Comparison of ENCODE assay signal across 8 mouse cellular contexts in the genomic region with DNA sequence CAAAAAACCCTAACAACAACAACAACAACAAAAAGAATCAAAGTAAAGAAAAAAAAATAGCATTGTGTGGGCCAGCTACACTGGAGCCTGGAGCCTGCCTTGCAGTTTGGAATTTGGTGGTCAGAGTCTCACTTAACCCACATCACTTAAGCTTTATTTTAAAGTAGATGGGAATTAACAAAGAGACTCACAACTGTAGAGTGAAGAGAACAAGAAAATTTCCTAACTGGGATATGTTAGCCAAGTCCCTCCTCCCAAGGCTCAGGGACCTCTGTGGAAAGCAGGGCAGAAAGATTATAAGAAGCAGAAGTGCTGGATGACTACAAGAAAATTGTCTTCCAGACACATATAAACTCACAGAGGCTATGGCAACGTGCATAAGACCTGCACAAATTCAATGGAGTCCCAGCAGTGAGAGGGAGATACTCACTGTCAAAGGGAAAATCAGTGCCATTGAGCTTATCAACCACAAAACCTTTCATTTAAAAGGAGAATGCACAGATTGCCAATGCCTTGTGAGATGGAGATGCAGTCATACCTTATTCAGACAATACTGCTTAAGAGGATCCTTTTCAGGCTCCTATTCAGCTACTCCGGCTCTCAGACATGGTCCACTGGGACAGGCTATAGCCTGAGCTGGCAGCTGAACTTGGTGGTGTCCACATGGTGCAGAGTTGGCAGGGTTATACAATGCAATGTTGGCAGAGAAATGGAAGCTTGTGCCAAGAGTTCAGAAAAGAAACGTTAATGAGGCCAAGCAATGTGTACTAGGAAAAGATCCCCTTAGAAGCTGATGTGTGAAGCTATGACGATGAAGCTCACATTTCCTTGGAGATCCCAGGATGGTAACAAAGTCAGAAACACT.
A peak's percentile ranks its signal among the peaks of the same experiment; 100 is the strongest.
DNase-seq lines count a peak whose midpoint lies in the region; ATAC-seq and TF ChIP-seq lines count a peak whose summit lies in the region.
"Had no signal": no experiment of that assay in that cellular context is flagged by ENCODE, and none has a peak within 500 bp of the region (broad histone marks: within the 10 kb centered on the region; RNA-seq: fewer than 3 reads in every experiment).

No protein-coding gene starts in this region.

- DNase-seq in kidney, postnatal 36 days, result peak; percentile 1 to 18
- DNase-seq in kidney, postnatal 4 days, result no peak
- peak; percentile 14 for DNase-seq in adrenal gland, postnatal 25 days
- DNase-seq in cerebellum, adult 11 months, result peak; percentile 4
- peak; percentile 89 for DNase-seq in hindbrain, postnatal 0 days (ENCODE audit: low spot score)
- no peak for DNase-seq in embryo, embryonic 10.5 days (ENCODE audit: low spot score)

- no peaks in the 10 kb centered on the region for H3K9me3 ChIP-seq in hindbrain, postnatal 0 days (ENCODE audit: low read length)

- H3K27me3 ChIP-seq in hindbrain, postnatal 0 days (ENCODE audit: insufficient read depth, low read length), result no peaks in the 10 kb centered on the region

- no peaks in the 10 kb centered on the region for H3K4me1 ChIP-seq in hindbrain, postnatal 0 days (ENCODE audit: insufficient read depth, low read length)

- H3K36me3 ChIP-seq in hindbrain, postnatal 0 days (ENCODE audit: insufficient read depth, low read length), result no peaks in the 10 kb centered on the region

- ATAC-seq in hindbrain, postnatal 0 days, result peak; percentile 97
- ATAC-seq in granulocyte monocyte progenitor cell, adult 5-6 weeks (replicated peaks; ENCODE audit: poor library complexity, severe bottlenecking), result no peak
- ATAC-seq: intestine, postnatal 0 days had no signal

- H3K9ac ChIP-seq in hindbrain, postnatal 0 days (replicated peaks; ENCODE audit: low read length), result no peak overlapping the region

- no peak for TF ChIP-seq CTCF in hindbrain, postnatal 0 days (IDR thresholded peaks at IDR 0.05; ENCODE audit: low read depth)

- H3K27ac ChIP-seq in hindbrain, postnatal 0 days, result no peak overlapping the region

- H3K4me3 ChIP-seq in hindbrain, postnatal 0 days (ENCODE audit: low read length), result no peak overlapping the region

- no peak overlapping the region for H3K4me2 ChIP-seq in hindbrain, postnatal 0 days (ENCODE audit: low read depth, low read length)

- 35% methylated on average over 4 of the region's 4 CpGs for WGBS in hindbrain, postnatal 0 days

Comparison
In these comparisons a context has a peak if more than half of its experiments do, and no peak if none do; other contexts are left out.
1. DNase-seq: peak in kidney, postnatal 36 days (2 of 2), adrenal gland, postnatal 25 days (single experiment), cerebellum, adult 11 months (single experiment) and hindbrain, postnatal 0 days (single experiment); none in kidney, postnatal 4 days (0 of 2) and embryo, embryonic 10.5 days (single experiment).